Mouse (Mus musculus) stomach, postnatal 0 days (tissue): Measurements from ENCODE around the gene Tmem104.

Experiments
- CTCF ChIP-seq: IDR thresholded peaks from 2 replicates; pipeline ENCODE4 v1.5.1; 2016; ENCODE audit warnings: antibody characterized with exemption, low read depth, mild to moderate bottlenecking, moderate library complexity
- EP300 ChIP-seq: optimal IDR thresholded peaks from 2 replicates; pipeline ENCODE3; 2016; ENCODE audit warnings: antibody characterized with exemption

DNA sequence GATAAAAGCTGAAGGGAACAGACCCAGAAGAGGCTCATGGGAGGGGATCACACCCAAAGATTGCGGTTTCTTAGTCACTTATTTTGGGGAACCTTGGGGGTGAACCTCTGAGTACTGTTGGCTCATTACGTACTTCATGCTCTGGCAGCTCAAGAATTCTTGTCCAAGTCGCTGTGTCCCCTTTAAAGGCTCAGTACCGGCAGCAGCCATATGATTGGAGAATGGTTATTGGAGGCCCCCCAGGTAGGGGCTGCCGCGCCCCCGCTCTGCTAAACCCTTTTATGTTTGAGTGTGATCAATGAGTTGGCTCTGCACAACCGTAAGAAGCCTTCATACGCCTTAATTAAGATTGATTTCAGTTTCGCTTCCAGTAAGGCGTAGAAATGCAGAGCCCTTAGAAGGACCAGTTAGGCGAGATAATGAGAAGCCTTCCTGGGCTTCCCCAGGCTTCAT, 11.7 kb downstream of the Tmem104 start:
- no peak for TF ChIP-seq CTCF
- TF ChIP-seq EP300, result no peak
